Mouse (Mus musculus): Measurements from ENCODE around the gene Ripor2. TPM values are rescaled to one million over a fixed set of nuclear protein-coding genes. Genes with fewer than 3 reads are reported as not detected.

The Ripor2 gene
- total RNA-seq, 2 experiments from 2014 or later: 24.0 to 50.4 TPM

GRCm38 (mm10) chr13:24616645-24617044 lies 34.7 kb downstream of the Ripor2 start:
- peak; percentile 42 for ATAC-seq (replicated peaks; ENCODE audit: poor library complexity)

- ATAC-seq (replicated peaks; ENCODE audit: poor library complexity): no peak
These were observed 35.2 kb downstream of the Ripor2 start for GRCm38 (mm10) chr13:24617076-24617798.

- no peak for ATAC-seq (replicated peaks; ENCODE audit: poor library complexity)
These were observed 35.8 kb downstream of the Ripor2 start for GRCm38 (mm10) chr13:24617799-24618130.

- ATAC-seq (replicated peaks; ENCODE audit: poor library complexity): no peak
These were observed 37.7 kb downstream of the Ripor2 start for GRCm38 (mm10) chr13:24619711-24620110.

GRCm38 (mm10) chr13:24620439-24620838 lies 38.5 kb downstream of the Ripor2 start:
- ATAC-seq (replicated peaks; ENCODE audit: poor library complexity): no peak

- ATAC-seq (replicated peaks; ENCODE audit: poor library complexity): peak; percentile 42
These were observed 41.6 kb downstream of the Ripor2 start for GRCm38 (mm10) chr13:24623631-24624030.

DNA sequence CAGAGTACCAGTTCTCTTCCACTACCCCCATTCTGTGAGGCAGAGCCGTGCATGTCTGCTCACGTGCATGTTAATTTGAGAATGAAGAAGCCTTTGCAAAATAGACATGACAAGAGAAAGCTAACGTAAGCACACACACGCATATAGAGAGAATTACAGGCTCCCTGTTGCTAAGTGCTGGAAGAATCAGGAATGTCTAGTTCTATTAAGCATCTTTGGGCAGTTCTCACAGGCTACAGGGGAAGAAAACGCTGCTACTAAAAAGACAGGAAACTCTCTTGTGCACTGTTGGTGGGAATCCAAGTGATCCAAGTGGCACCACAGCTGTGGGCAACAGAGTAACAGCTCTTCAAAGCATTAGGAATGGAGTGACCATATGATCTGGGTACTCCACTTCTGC lies 43.1 kb downstream of the Ripor2 start:
- ATAC-seq (replicated peaks; ENCODE audit: poor library complexity): no peak

GRCm38 (mm10) chr13:24626698-24627436 lies 44.9 kb downstream of the Ripor2 start:
- no peak for ATAC-seq (replicated peaks; ENCODE audit: poor library complexity)

- ATAC-seq (replicated peaks; ENCODE audit: poor library complexity): no peak
These were observed 46.2 kb downstream of the Ripor2 start for GRCm38 (mm10) chr13:24628192-24628591.

DNA sequence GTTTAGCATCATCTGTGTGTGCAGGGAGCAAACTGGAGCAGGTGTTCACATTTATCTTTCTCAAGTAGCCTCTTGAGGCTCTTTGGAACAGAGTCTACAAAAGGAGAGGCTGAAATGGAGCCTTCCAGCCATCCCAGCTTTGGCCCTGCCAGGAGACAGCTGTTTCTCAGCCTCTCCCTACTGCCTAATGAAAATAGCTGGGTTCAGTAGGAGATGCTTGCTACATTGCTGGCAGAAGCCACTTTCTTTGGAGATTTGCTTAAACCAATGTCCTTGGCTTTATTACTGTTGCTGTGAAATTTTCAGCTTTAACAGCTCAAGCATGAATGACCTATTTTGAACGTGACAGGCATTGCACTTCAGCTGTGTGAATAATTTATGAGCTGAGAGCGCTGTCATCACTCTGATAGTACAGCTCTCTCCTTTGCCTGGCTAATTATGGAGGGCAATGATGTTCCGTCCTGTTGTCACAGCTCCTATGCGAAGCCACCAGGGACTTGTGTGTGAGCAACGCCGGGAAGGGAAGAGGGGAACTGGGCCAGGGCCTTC lies 47.2 kb downstream of the Ripor2 start:
- no peak for ATAC-seq (replicated peaks; ENCODE audit: poor library complexity)

DNA sequence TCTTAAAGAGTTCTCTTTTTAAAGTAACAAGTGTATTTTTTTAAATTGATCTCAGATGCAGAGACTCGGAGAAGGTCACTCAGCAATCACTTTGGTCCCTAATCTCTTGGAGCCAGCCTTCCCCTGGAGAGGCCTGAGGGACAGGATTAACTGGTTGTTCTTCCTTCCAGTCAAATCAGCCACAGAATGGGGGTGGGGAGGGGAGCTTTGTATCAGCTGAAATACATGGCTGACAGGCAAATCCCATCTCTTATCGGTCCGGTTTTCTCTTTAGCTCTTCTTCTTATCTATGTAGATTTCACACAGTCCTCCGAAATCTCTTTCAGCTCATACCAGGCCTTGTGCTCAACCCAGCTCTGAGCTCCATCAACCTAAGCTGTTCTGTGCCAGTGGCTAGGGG lies 48.4 kb downstream of the Ripor2 start:
- peak; percentile 45 for ATAC-seq (replicated peaks; ENCODE audit: poor library complexity)

- peak; percentile 15 for ATAC-seq (replicated peaks; ENCODE audit: poor library complexity)
These were observed 51.1 kb downstream of the Ripor2 start for GRCm38 (mm10) chr13:24632988-24633577.

GRCm38 (mm10) chr13:24634346-24635120 lies 52.5 kb downstream of the Ripor2 start:
- peak; percentile 27 for ATAC-seq (replicated peaks; ENCODE audit: poor library complexity)

- ATAC-seq (replicated peaks; ENCODE audit: poor library complexity): 0 out of 2 replicates have a peak, but pooled peaks have one; percentile 5
These were observed 56.6 kb downstream of the Ripor2 start for GRCm38 (mm10) chr13:24638371-24639214.

GRCm38 (mm10) chr13:24639215-24640165 lies 57.5 kb downstream of the Ripor2 start:
- ATAC-seq (replicated peaks; ENCODE audit: poor library complexity): no peak

DNA sequence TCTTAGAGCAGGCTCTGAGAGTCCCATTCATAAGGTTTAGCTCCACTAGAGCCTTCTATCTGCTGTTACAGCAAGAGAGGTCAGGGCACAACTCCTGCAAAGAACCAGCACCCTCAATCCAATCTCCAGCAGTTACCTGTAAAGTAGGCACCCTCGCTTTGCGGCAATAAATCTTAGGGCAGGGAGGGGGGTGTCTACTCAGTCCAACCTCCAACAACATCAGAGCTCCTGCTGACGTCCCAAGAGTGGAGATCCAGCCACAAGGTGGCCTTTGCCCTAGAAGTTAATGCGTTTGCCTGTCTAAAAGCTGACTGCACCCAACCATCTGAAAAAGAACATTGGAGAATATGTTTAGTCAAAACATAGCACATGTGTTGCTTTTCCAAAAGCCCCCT lies 58.2 kb downstream of the Ripor2 start:
- ATAC-seq (replicated peaks; ENCODE audit: poor library complexity): 0 out of 2 replicates have a peak, but pooled peaks have one; percentile 22

- no peak for ATAC-seq (replicated peaks; ENCODE audit: poor library complexity)
These were observed 58.9 kb downstream of the Ripor2 start for GRCm38 (mm10) chr13:24640836-24641385.
